Comparison of ENCODE assay signal across 20 mouse cellular contexts in genomic region chr5:135508284-135508683, GRCm38 (mm10). TPM values are rescaled to one million over a fixed set of nuclear protein-coding genes. Genes with fewer than 3 reads are reported as not detected.
A peak's percentile ranks its signal among the peaks of the same experiment; 100 is the strongest.
DNase-seq lines count a peak whose midpoint lies in the region; ATAC-seq lines count a peak whose summit lies in the region.
"Had no signal": no experiment of that assay in that cellular context is flagged by ENCODE, and none has a peak within 500 bp of the region (broad histone marks: within the 10 kb centered on the region; RNA-seq: fewer than 3 reads in every experiment).

No protein-coding gene starts in this region.

- H3K4me1 ChIP-seq in lung, embryonic 16.5 days (replicated peaks; ENCODE audit: control insufficient read depth, insufficient read depth, low read length) = peaks cover 13% of the 10 kb centered on the region
- H3K4me1 ChIP-seq in midbrain, embryonic 11.5 days (ENCODE audit: control insufficient read depth, insufficient read depth, low read length) = no peaks in the 10 kb centered on the region

- WGBS in lung, embryonic 16.5 days = 57% methylated on average over 3 of the region's 3 CpGs
- 88% methylated on average over 3 of the region's 3 CpGs for WGBS in midbrain, embryonic 11.5 days

- DNase-seq in adrenal gland, adult 8-10 months = peak; percentile 36
- DNase-seq in adrenal gland, adult 18-20 months (ENCODE audit: low spot score in 2 of 2) = no peak
- DNase-seq in layer of hippocampus, adult 11-12 months (ENCODE audit: low spot score) = peak; percentile 45
- DNase-seq in layer of hippocampus, adult 9-10 months (ENCODE audit: low spot score) = no peak
- DNase-seq in NIH3T3 (ENCODE audit: low read depth) = peak; percentile 81
- DNase-seq in urinary bladder, postnatal 14 days (ENCODE audit: low spot score) = no peak
- no peak for DNase-seq in midbrain, embryonic 11.5 days (ENCODE audit: low spot score, missing footprints)
- DNase-seq: cerebellum, adult 11-12 months; embryo, embryonic 11 days; layer of hippocampus, adult 9-11 months had no signal

- H3K27me3 ChIP-seq in lung, embryonic 16.5 days (ENCODE audit: control insufficient read depth, insufficient read depth, low read depth, low read length) = no peaks in the 10 kb centered on the region
- H3K27me3 ChIP-seq in midbrain, embryonic 11.5 days (ENCODE audit: control insufficient read depth, insufficient read depth, low read length) = no peaks in the 10 kb centered on the region
- H3K27me3 ChIP-seq: forebrain, embryonic 13.5 days; limb, embryonic 12.5 days had no signal

- H3K27ac ChIP-seq in lung, embryonic 16.5 days (ENCODE audit: low read length) = no peak overlapping the region
- H3K27ac ChIP-seq in midbrain, embryonic 11.5 days (ENCODE audit: low read depth, low read length) = no peak overlapping the region

- H3K9ac ChIP-seq in lung, embryonic 16.5 days (ENCODE audit: low read length) = no peak overlapping the region
- no peak overlapping the region for H3K9ac ChIP-seq in midbrain, embryonic 11.5 days (ENCODE audit: low read length)
- H3K9ac ChIP-seq: forebrain, embryonic 13.5 days; limb, embryonic 12.5 days had no signal

- H3K4me3 ChIP-seq in lung, embryonic 16.5 days (ENCODE audit: low read length) = no peak overlapping the region
- no peak overlapping the region for H3K4me3 ChIP-seq in midbrain, embryonic 11.5 days (ENCODE audit: low read depth, low read length)
- H3K4me3 ChIP-seq: forebrain, embryonic 13.5 days; limb, embryonic 12.5 days; myocyte had no signal

- ATAC-seq in lung, embryonic 16.5 days (ENCODE audit: low read depth) = peak; percentile 78
- no peak for ATAC-seq in midbrain, embryonic 11.5 days (ENCODE audit: low FRiP score)
- ATAC-seq: activated CD4-positive, CD25-positive, alpha-beta regulatory T cell, adult 4 months; forebrain, embryonic 13.5 days had no signal

- H3K4me2 ChIP-seq in lung, embryonic 16.5 days (ENCODE audit: low read depth, low read length) = peak overlapping the region; percentile 4; the same call in 1 of the 2 replicates
- no peak overlapping the region for H3K4me2 ChIP-seq in midbrain, embryonic 11.5 days

- H3K36me3 ChIP-seq in lung, embryonic 16.5 days (ENCODE audit: control insufficient read depth, insufficient read depth, low read length) = no peaks in the 10 kb centered on the region
- no peaks in the 10 kb centered on the region for H3K36me3 ChIP-seq in midbrain, embryonic 11.5 days (ENCODE audit: control insufficient read depth, insufficient read depth, low read length)
- H3K36me3 ChIP-seq: G1E; limb, embryonic 12.5 days had no signal

- H3K9me3 ChIP-seq in lung, embryonic 16.5 days (ENCODE audit: control insufficient read depth, low read length) = no peaks in the 10 kb centered on the region
- no peaks in the 10 kb centered on the region for H3K9me3 ChIP-seq in midbrain, embryonic 11.5 days (ENCODE audit: control insufficient read depth, low read length)
- H3K9me3 ChIP-seq: forebrain, embryonic 13.5 days; G1E had no signal

RNA-seq across cellular contexts. Expression of gene Hip1, which starts 36.6 kb away (rescaled TPM):
- total RNA-seq in adrenal gland, adult 8-10 months (2022) = 10 to 100 TPM; 18.9 to 39.9 (median 33.1) TPM
- 10 to 100 TPM; 19.7 to 24.4 TPM for total RNA-seq in adrenal gland, adult 18-20 months (2021)
- 33.7 and 35.1 TPM in 2 replicates for polyA plus RNA-seq in lung, embryonic 16.5 days (2015; fragmentation: Nextera tagmentation; extraction: Ambion mirVana)
- 44.4 and 49.4 TPM in 2 replicates for polyA plus RNA-seq in midbrain, embryonic 11.5 days (2014; fragmentation: Nextera tagmentation; extraction: Ambion mirVana)
- polyA plus RNA-seq: G1E had no signal

RNA-seq across cellular contexts. Expression of gene Ccl26, which starts 55.1 kb away (rescaled TPM):
- total RNA-seq in adrenal gland, adult 8-10 months (2022) = not detected
- total RNA-seq in adrenal gland, adult 18-20 months (2021) = not detected
- polyA plus RNA-seq in lung, embryonic 16.5 days (2015; fragmentation: Nextera tagmentation; extraction: Ambion mirVana) = not detected in 2 replicates
- not detected in 2 replicates for polyA plus RNA-seq in midbrain, embryonic 11.5 days (2014; fragmentation: Nextera tagmentation; extraction: Ambion mirVana)
- total RNA-seq: G1E; gastrocnemius, postnatal 4 days; megakaryocyte progenitor cell, adult 5-6 weeks had no signal
- polyA plus RNA-seq: activated CD4-positive, CD25-positive, alpha-beta regulatory T cell, adult 4 months; forebrain, embryonic 13.5 days; G1E; heart, postnatal 0 days; limb, embryonic 12.5 days; myocyte; thymus, postnatal 0 days had no signal

Comparison
In these comparisons a context has a peak if more than half of its experiments do, and no peak if none do; other contexts are left out.
1. DNase-seq: peak in adrenal gland, adult 8-10 months (single experiment), layer of hippocampus, adult 11-12 months (single experiment) and NIH3T3 (single experiment); none in adrenal gland, adult 18-20 months (0 of 2), layer of hippocampus, adult 9-10 months (single experiment), urinary bladder, postnatal 14 days (single experiment) and midbrain, embryonic 11.5 days (single experiment).